Mouse (Mus musculus) stomach, postnatal 0 days (tissue): ENCODE measurements at regions not wholly inside any gene's neighbourhood (a gene's known extent, or its start where the extent isn't known, plus 50 kb on each side); places are given as distances from the start of the nearest gene placed in this dataset.

Experiments used
- ATAC-seq: fragments of 200-750 bp; cut with Nextera tagmentation; 2 replicates; pipeline ENCODE4 v1.8.0; 2017; ENCODE audit not compliant: low FRiP score, low TSS enrichment
- DNase-seq: peaks from one replicate; pipeline ENCODE4 v3.0.0-alpha.2; 2016; ENCODE audit warnings: low spot score
- H3K27ac ChIP-seq: fragments of 300-500 bp; sonication (generic); replicated peaks from 2 replicates; pipeline ENCODE4 v1.5.1; 2014; ENCODE audit warnings: mild to moderate bottlenecking, control low read depth
- H3K27me3 ChIP-seq: fragments of 300-500 bp; sonication (generic); 2 replicates; pipeline ENCODE4 v1.6.1; 2014; ENCODE audit warnings: low read length; ENCODE audit not compliant: control insufficient read depth, insufficient read depth
- H3K36me3 ChIP-seq: fragments of 300-500 bp; sonication (generic); 2 replicates; pipeline ENCODE4 v1.6.1; 2014; ENCODE audit warnings: low read length, mixed read lengths; ENCODE audit not compliant: control insufficient read depth, insufficient read depth
- H3K4me1 ChIP-seq: fragments of 300-500 bp; sonication (generic); replicated peaks from 2 replicates; pipeline ENCODE4 v1.6.1; 2014; ENCODE audit warnings: antibody characterized with exemption; ENCODE audit not compliant: control insufficient read depth, insufficient read depth
- H3K4me2 ChIP-seq: fragments of 300-500 bp; sonication (generic); replicated peaks from 2 replicates; pipeline ENCODE4 v1.6.1; 2014; ENCODE audit warnings: low read depth, mild to moderate bottlenecking, control low read depth, moderate library complexity
- H3K4me3 ChIP-seq: fragments of 300-500 bp; sonication (generic); 2 replicates; pipeline ENCODE4 v1.5.1; 2014; ENCODE audit warnings: low read depth, low read length, control low read depth
- H3K9ac ChIP-seq: fragments of 300-500 bp; sonication (generic); 2 replicates; pipeline ENCODE4 v1.6.1; 2014; ENCODE audit warnings: mild to moderate bottlenecking, low read length, control low read depth, mixed read lengths
- H3K9me3 ChIP-seq: fragments of 300-500 bp; sonication (generic); 2 replicates; pipeline ENCODE4 v1.6.1; 2016; ENCODE audit warnings: low read length; ENCODE audit not compliant: control insufficient read depth
- CTCF ChIP-seq: IDR thresholded peaks from 2 replicates; pipeline ENCODE4 v1.5.1; 2016; ENCODE audit warnings: antibody characterized with exemption, low read depth, mild to moderate bottlenecking, moderate library complexity
- EP300 ChIP-seq: optimal IDR thresholded peaks from 2 replicates; pipeline ENCODE3; 2016; ENCODE audit warnings: antibody characterized with exemption
- WGBS: fragments of 180-500 bp; shearing (Covaris S2); extraction: QIAGEN DNeasy Blood & Tissue Kit; methylation state at CpG from one replicate; pipeline ENCODE4 v1.1.7; 2014; 5-methylcytosine and 5-hydroxymethylcytosine counted together

GRCm38 (mm10) chr3:33918785-33919184 lies 74.7 kb upstream of the Ccdc39 start:
- WGBS = 5% methylated on average over 10 of the region's 10 CpGs
- Histone ChIP-seq H3K4me2 (no peak overlapping the region), H3K9me3 (no peaks in the 10 kb centered on the region), H3K4me1 (no peaks in the 10 kb centered on the region), H3K27me3 (no peaks in the 10 kb centered on the region), H3K36me3 (no peaks in the 10 kb centered on the region), H3K27ac (no peak overlapping the region), H3K9ac (no peak overlapping the region), H3K4me3 (no peak overlapping the region)
- TF ChIP-seq EP300 (no peak), CTCF (peak; percentile 83)
- peak; percentile 77 for DNase-seq
- no peak for ATAC-seq

- WGBS = 73% methylated on average over 4 of the region's 4 CpGs
- H3K4me1 ChIP-seq = no peaks in the 10 kb centered on the region
- no peak overlapping the region for H3K27ac ChIP-seq
- DNase-seq (no peak), ATAC-seq (no peak)
- no peaks in the 10 kb centered on the region for H3K36me3 ChIP-seq
- H3K4me3 ChIP-seq = no peak overlapping the region
- H3K4me2 ChIP-seq = no peak overlapping the region
- H3K9me3 ChIP-seq = no peaks in the 10 kb centered on the region
- TF ChIP-seq EP300 (no peak), CTCF (peak; percentile 34; the same call in 1 of the 2 replicates)
- H3K9ac ChIP-seq = no peak overlapping the region
- H3K27me3 ChIP-seq = no peaks in the 10 kb centered on the region
These were observed 81.0 kb upstream of the Ccdc39 start for GRCm38 (mm10) chr3:33925072-33925471.

GRCm38 (mm10) chr3:33955064-33955463 lies 64.7 kb upstream of the Fxr1 start:
- no peak for TF ChIP-seq CTCF
- no peak for TF ChIP-seq EP300
- 0% methylated on average over 6 of the region's 6 CpGs for WGBS
- Histone ChIP-seq H3K36me3 (no peaks in the 10 kb centered on the region), H3K4me2 (no peak overlapping the region), H3K9me3 (no peaks in the 10 kb centered on the region), H3K4me3 (no peak overlapping the region), H3K9ac (no peak overlapping the region), H3K4me1 (no peaks in the 10 kb centered on the region), H3K27ac (no peak overlapping the region), H3K27me3 (no peaks in the 10 kb centered on the region)
- DNase-seq = no peak
- no peak for ATAC-seq

GRCm38 (mm10) chr3:33955854-33956624 lies 63.7 kb upstream of the Fxr1 start:
- peak; percentile 74 for DNase-seq
- Histone ChIP-seq H3K9me3 (no peaks in the 10 kb centered on the region), H3K36me3 (no peaks in the 10 kb centered on the region), H3K4me3 (no peak overlapping the region; the same call in 1 of the 2 replicates), H3K9ac (no peak overlapping the region), H3K4me2 (peak overlapping the region; percentile 29; the same call in 1 of the 2 replicates), H3K27me3 (no peaks in the 10 kb centered on the region), H3K27ac (no peak overlapping the region), H3K4me1 (no peaks in the 10 kb centered on the region)
- WGBS = 2% methylated on average over 19 of the region's 19 CpGs
- TF ChIP-seq CTCF (peak; percentile 91), EP300 (no peak)
- peak; percentile 92 for ATAC-seq

GRCm38 (mm10) chr3:33956625-33957023 lies 63.1 kb upstream of the Fxr1 start:
- Histone ChIP-seq H3K27ac (no peak overlapping the region), H3K4me3 (no peak overlapping the region), H3K9ac (no peak overlapping the region), H3K4me1 (no peaks in the 10 kb centered on the region), H3K36me3 (no peaks in the 10 kb centered on the region), H3K9me3 (no peaks in the 10 kb centered on the region), H3K27me3 (no peaks in the 10 kb centered on the region), H3K4me2 (no peak overlapping the region)
- 42% methylated on average over 3 of the region's 3 CpGs for WGBS
- DNase-seq (no peak), ATAC-seq (no peak)
- TF ChIP-seq EP300 (no peak), CTCF (no peak)

GRCm38 (mm10) chr3:33957676-33958075 lies 62.1 kb upstream of the Fxr1 start:
- no peaks in the 10 kb centered on the region for H3K27me3 ChIP-seq
- DNase-seq = no peak
- ATAC-seq = no peak
- H3K9ac ChIP-seq = no peak overlapping the region
- no peak overlapping the region for H3K27ac ChIP-seq
- no peaks in the 10 kb centered on the region for H3K4me1 ChIP-seq
- H3K9me3 ChIP-seq = no peaks in the 10 kb centered on the region
- no peaks in the 10 kb centered on the region for H3K36me3 ChIP-seq
- H3K4me2 ChIP-seq = no peak overlapping the region
- no peak for TF ChIP-seq CTCF
- no peak for TF ChIP-seq EP300
- WGBS = 66% methylated on average over 10 of the region's 10 CpGs
- H3K4me3 ChIP-seq = no peak overlapping the region
